Mouse (Mus musculus) inflammation-experienced regulatory T-cells (primary cell): Measurements from ENCODE around the gene Olfr358. TPM values are rescaled to one million over a fixed set of nuclear protein-coding genes. Genes with fewer than 3 reads are reported as not detected.

Source experiments
- polyA plus RNA-seq, 2 experiments: library from polyadenylated mRNA; unstranded; fragments of 100-300 nt; shearing (Covaris generic); gene quantifications; one replicate each; pipeline ENCODE4 v1.2.1; 2017

The Olfr358 gene
- under 1 TPM; 0.11 to 0.22 TPM for polyA plus RNA-seq

GRCm38 (mm10) chr2:37009235-37009634 is at the start of gene Olfr358:
Gene Olfr358 (minus strand): TSS chr2:37009335.

GRCm38 (mm10) chr2:36993527-36993926 is 15.6 kb downstream of the Olfr358 start, which contains the start of gene Olfr357:
Gene Olfr357 (plus strand): TSS chr2:36993827.

Other genes with a start within 250 kb of the Olfr358 start
- gene Olfr348, start 225.1 kb downstream of the Olfr358 start, polyA plus RNA-seq: not detected
- gene Olfr50, start 218.8 kb downstream of the Olfr358 start, polyA plus RNA-seq: under 1 TPM in 1 of 2 experiments, not detected in 1; 0.13 TPM
- gene Olfr3, start 192.3 kb downstream of the Olfr358 start, polyA plus RNA-seq: not detected
- gene Olfr350, start 163.0 kb downstream of the Olfr358 start, polyA plus RNA-seq: not detected
- not detected for gene Olfr351, start 146.7 kb downstream of the Olfr358 start, polyA plus RNA-seq
- under 1 TPM in 1 of 2 experiments, not detected in 1; 0.09 TPM for gene Olfr352, start 140.9 kb downstream of the Olfr358 start, polyA plus RNA-seq
- not detected for gene Olfr353, start 116.4 kb downstream of the Olfr358 start, polyA plus RNA-seq
- gene Olfr354, start 103.7 kb downstream of the Olfr358 start, polyA plus RNA-seq: under 1 TPM; 0.05 to 0.31 TPM
- gene Olfr355, start 80.4 kb downstream of the Olfr358 start, polyA plus RNA-seq: under 1 TPM; 0.37 to 0.56 TPM
- not detected for gene Olfr356, start 72.2 kb downstream of the Olfr358 start, polyA plus RNA-seq
- not detected for gene Olfr357, start 15.5 kb downstream of the Olfr358 start, polyA plus RNA-seq
- not detected for gene Olfr360, start 56.4 kb upstream of the Olfr358 start, polyA plus RNA-seq
- gene Olfr361, start 80.0 kb upstream of the Olfr358 start, polyA plus RNA-seq: under 1 TPM; 0.07 to 0.10 TPM
- not detected for gene Olfr362, start 108.6 kb upstream of the Olfr358 start, polyA plus RNA-seq
- gene Olfr364-ps1, start 130.0 kb upstream of the Olfr358 start, polyA plus RNA-seq: not detected
- under 1 TPM; 0.02 to 0.05 TPM for gene Olfr365, start 178.9 kb upstream of the Olfr358 start, polyA plus RNA-seq
- not detected for gene Olfr366, start 202.2 kb upstream of the Olfr358 start, polyA plus RNA-seq